Mouse (Mus musculus) hindbrain, embryonic 12.5 days (tissue): Measurements from ENCODE around the gene Tmem219. TPM values are rescaled to one million over a fixed set of nuclear protein-coding genes. Genes with fewer than 3 reads are reported as not detected.
A peak's percentile ranks its signal among the peaks of the same experiment; 100 is the strongest.

Experiments
- ATAC-seq: fragments of 200-750 bp; cut with Nextera tagmentation; 2 replicates; pipeline ENCODE4 v1.8.0; 2017; ENCODE audit warnings: moderate TSS enrichment; ENCODE audit not compliant: low FRiP score
- H3K27ac ChIP-seq: fragments of 300-500 bp; sonication (generic); 2 replicates; pipeline ENCODE4 v1.5.1; 2016; ENCODE audit warnings: mild to moderate bottlenecking
- H3K27me3 ChIP-seq: fragments of 300-500 bp; sonication (generic); 2 replicates; pipeline ENCODE4 v1.6.1; 2016; ENCODE audit warnings: mild to moderate bottlenecking
- H3K36me3 ChIP-seq: fragments of 300-500 bp; sonication (generic); 2 replicates; pipeline ENCODE4 v1.6.1; 2016; ENCODE audit warnings: mild to moderate bottlenecking
- H3K4me1 ChIP-seq: fragments of 300-500 bp; sonication (generic); 2 replicates; pipeline ENCODE4 v1.6.1; 2016
- H3K4me2 ChIP-seq: fragments of 300-500 bp; sonication (generic); replicated peaks from 2 replicates; pipeline ENCODE4 v1.6.1; 2016; ENCODE audit warnings: mild to moderate bottlenecking
- H3K4me3 ChIP-seq: fragments of 300-500 bp; sonication (generic); 2 replicates; pipeline ENCODE4 v1.5.1; 2016; ENCODE audit warnings: mild to moderate bottlenecking
- H3K9ac ChIP-seq: fragments of 300-500 bp; sonication (generic); 2 replicates; pipeline ENCODE4 v1.6.1; 2016; ENCODE audit warnings: mild to moderate bottlenecking, moderate library complexity
- H3K9me3 ChIP-seq: fragments of 300-500 bp; sonication (generic); replicated peaks from 2 replicates; pipeline ENCODE4 v1.6.1; 2016; ENCODE audit warnings: mild to moderate bottlenecking
- WGBS: fragments of 180-500 bp; shearing (Covaris S2); methylation state at CpG from one replicate; pipeline ENCODE4 v1.1.7; 2016; 5-methylcytosine and 5-hydroxymethylcytosine counted together
- polyA plus RNA-seq: library from polyadenylated mRNA; unstranded; fragments of >200 nt; fragmentation: Nextera tagmentation; extraction: Ambion mirVana; gene quantifications from 2 replicates; pipeline ENCODE4 v1.2.1, GENCODE M21; 2016

Tmem219 gene
- polyA plus RNA-seq, 1 experiment from 2014 or later, result 23.0 TPM

GRCm38 (mm10) chr7:126855641-126856040 is 67.1 kb downstream of the Tmem219 start:
- peak overlapping the region; percentile 35 for H3K9ac ChIP-seq
- no peak overlapping the region for H3K4me2 ChIP-seq
- H3K27me3 ChIP-seq, result peaks cover 4% of the 10 kb centered on the region
- peaks cover 76% of the 10 kb centered on the region for H3K36me3 ChIP-seq
- ATAC-seq, result no peak
- 81% methylated on average over 3 of the region's 3 CpGs for WGBS
- no peaks in the 10 kb centered on the region for H3K9me3 ChIP-seq
- H3K27ac ChIP-seq, result no peak overlapping the region
- 0 out of 2 replicates have a peak, but pooled peaks cover 3% of the 10 kb centered on the region for H3K4me1 ChIP-seq
- no peak overlapping the region for H3K4me3 ChIP-seq

DNA sequence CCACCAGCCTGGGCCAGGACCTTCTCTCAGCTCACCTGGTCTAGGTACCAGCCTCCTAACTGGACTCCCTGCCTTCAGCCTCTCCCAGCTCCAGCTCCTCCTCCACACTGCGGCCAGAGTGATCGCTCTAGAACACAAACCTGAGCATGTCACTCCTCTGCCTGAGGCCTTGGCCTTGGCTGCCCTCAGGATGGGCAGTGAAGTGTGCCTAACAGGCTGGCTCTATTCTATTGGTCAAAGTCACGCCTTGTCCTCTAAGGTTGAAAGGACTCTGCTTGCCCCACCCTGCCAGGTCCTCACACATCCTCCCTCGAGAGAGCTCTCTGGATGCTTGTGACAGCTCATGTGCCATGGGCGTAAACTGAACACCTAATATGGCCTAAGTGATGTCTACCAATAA is 69.3 kb downstream of the Tmem219 start:
- Histone ChIP-seq H3K9ac (no peak overlapping the region), H3K27ac (no peak overlapping the region), H3K4me1 (peaks cover 10% of the 10 kb centered on the region), H3K27me3 (peaks cover 26% of the 10 kb centered on the region), H3K9me3 (no peaks in the 10 kb centered on the region), H3K36me3 (peaks cover 66% of the 10 kb centered on the region), H3K4me2 (no peak overlapping the region), H3K4me3 (no peak overlapping the region)
- ATAC-seq, result no peak
- 90% methylated on average over 5 of the region's 5 CpGs for WGBS

DNA sequence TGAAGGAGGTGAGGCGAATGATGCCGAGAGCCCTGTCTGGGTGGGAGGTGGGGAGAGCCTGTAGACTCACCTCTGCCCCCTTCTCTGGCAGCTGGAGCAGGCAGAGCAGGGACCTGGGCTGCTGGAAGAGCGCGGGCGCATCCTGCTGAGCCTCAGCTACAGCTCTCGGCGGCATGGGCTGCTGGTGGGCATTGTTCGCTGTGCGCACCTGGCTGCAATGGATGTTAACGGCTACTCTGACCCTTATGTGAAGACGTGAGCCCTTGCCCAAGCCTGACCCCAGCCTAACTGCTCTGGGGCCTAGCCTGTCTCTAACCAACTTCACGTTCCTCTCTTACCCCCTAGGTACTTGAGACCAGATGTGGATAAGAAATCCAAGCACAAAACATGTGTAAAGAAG is 71.5 kb downstream of the Tmem219 start:
- no peaks in the 10 kb centered on the region for H3K9me3 ChIP-seq
- no peak overlapping the region for H3K27ac ChIP-seq
- H3K27me3 ChIP-seq, result peaks cover 44% of the 10 kb centered on the region
- H3K4me2 ChIP-seq, result no peak overlapping the region
- no peak for ATAC-seq
- H3K4me3 ChIP-seq, result no peak overlapping the region
- H3K4me1 ChIP-seq, result peaks cover 23% of the 10 kb centered on the region
- WGBS, result 35% methylated on average over 12 of the region's 12 CpGs
- no peak overlapping the region for H3K9ac ChIP-seq
- peaks cover 46% of the 10 kb centered on the region for H3K36me3 ChIP-seq

GRCm38 (mm10) chr7:126850161-126850560 is 72.6 kb downstream of the Tmem219 start:
- Histone ChIP-seq H3K4me2 (no peak overlapping the region), H3K36me3 (peaks cover 36% of the 10 kb centered on the region), H3K4me3 (no peak overlapping the region), H3K27me3 (peaks cover 44% of the 10 kb centered on the region), H3K9ac (no peak overlapping the region), H3K27ac (no peak overlapping the region), H3K4me1 (peaks cover 23% of the 10 kb centered on the region), H3K9me3 (no peaks in the 10 kb centered on the region)
- no peak for ATAC-seq
- 86% methylated on average over 6 of the region's 6 CpGs for WGBS

DNA sequence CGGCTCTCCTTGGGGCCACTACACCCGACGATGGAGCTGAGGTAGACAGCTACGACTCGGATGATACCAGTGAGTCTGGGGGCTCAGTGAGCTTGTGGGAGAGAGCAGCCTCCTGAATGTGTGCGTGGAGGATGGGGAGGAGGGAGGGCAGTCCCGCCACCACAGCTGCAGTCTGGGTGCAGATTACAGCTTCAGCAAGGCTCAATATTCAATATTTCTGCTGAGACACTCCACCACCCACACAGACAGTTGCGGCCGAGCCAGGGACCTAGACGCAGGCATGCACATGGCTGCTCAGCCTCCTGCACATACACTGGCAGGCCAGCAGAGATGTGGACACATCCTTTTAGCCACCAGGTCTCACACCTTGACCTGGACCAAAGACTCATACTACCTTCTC is 73.9 kb downstream of the Tmem219 start:
- Histone ChIP-seq H3K9me3 (no peaks in the 10 kb centered on the region), H3K27me3 (peaks cover 44% of the 10 kb centered on the region), H3K36me3 (peaks cover 23% of the 10 kb centered on the region), H3K4me2 (peak overlapping the region; percentile 100), H3K9ac (peak overlapping the region; percentile 78), H3K4me3 (peak overlapping the region; percentile 59), H3K4me1 (peaks cover 23% of the 10 kb centered on the region), H3K27ac (no peak overlapping the region)
- no peak; the same call in 1 of the 2 replicates for ATAC-seq
- 25% methylated on average over 10 of the region's 10 CpGs for WGBS

GRCm38 (mm10) chr7:126847421-126848398 is 75.0 kb downstream of the Tmem219 start:
- Histone ChIP-seq H3K4me3 (peak overlapping the region; percentile 59), H3K27ac (no peak overlapping the region), H3K27me3 (peaks cover 44% of the 10 kb centered on the region), H3K4me2 (peak overlapping the region; percentile 100), H3K36me3 (peaks cover 12% of the 10 kb centered on the region), H3K9me3 (no peaks in the 10 kb centered on the region), H3K4me1 (peaks cover 23% of the 10 kb centered on the region), H3K9ac (peak overlapping the region; percentile 78)
- WGBS, result under 1% methylated on average over 60 of the region's 74 CpGs
- peak; percentile 53 for ATAC-seq

- peak within 1 kb of the TSS; percentile 59 for H3K4me3 ChIP-seq
- H3K4me1 ChIP-seq, result peaks cover 23% of the 10 kb centered on the region
- H3K9me3 ChIP-seq, result no peaks in the 10 kb centered on the region
- peaks cover 44% of the 10 kb centered on the region for H3K27me3 ChIP-seq
- H3K9ac ChIP-seq, result peak within 1 kb of the TSS; percentile 78
- H3K4me2 ChIP-seq, result peak within 1 kb of the TSS; percentile 100
- WGBS, result 20% methylated on average over 4 of the region's 4 CpGs
- H3K36me3 ChIP-seq, result peaks cover 6% of the 10 kb centered on the region
- no peak within 1 kb of the TSS for H3K27ac ChIP-seq
- no peak for ATAC-seq
These were observed 75.6 kb downstream of the Tmem219 start, which contains the start of gene Doc2a for GRCm38 (mm10) chr7:126847116-126847420. Gene Doc2a (plus strand): TSS chr7:126847416.

- H3K9me3 ChIP-seq, result no peaks in the 10 kb centered on the region
- H3K27ac ChIP-seq, result no peak overlapping the region
- no peaks in the 10 kb centered on the region for H3K36me3 ChIP-seq
- H3K4me2 ChIP-seq, result no peak overlapping the region
- no peak overlapping the region for H3K4me3 ChIP-seq
- 47% methylated on average over 2 of the region's 2 CpGs for WGBS
- H3K9ac ChIP-seq, result no peak overlapping the region
- no peak for ATAC-seq
- H3K27me3 ChIP-seq, result peaks cover 39% of the 10 kb centered on the region
- H3K4me1 ChIP-seq, result peaks cover 19% of the 10 kb centered on the region
These were observed 77.2 kb downstream of the Tmem219 start for GRCm38 (mm10) chr7:126845516-126845915.

DNA sequence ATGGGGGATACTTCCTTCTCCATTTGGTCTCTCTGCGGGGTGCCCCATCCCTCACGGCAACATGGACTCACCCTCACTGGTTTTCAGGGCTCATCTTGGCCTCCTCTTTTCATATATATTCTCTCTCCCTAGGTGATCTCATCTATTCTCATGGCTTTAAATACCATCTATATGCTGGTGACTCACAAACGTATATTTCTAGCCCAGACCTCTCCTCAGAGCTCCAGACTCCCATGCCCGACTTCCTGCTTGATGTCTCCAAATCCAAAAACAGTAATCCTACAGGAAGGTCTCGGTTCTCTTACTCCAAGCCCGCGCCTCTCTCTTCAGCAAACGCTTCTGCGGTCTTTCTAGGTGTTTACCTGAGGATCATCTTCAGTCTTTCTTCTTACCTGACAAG is 79.4 kb downstream of the Tmem219 start:
- peaks cover 17% of the 10 kb centered on the region for H3K27me3 ChIP-seq
- ATAC-seq, result no peak
- WGBS, result 78% methylated on average over 9 of the region's 9 CpGs

More for the DNA sequence above, 79.4 kb downstream of the Tmem219 start:
- Histone ChIP-seq H3K9me3 (no peaks in the 10 kb centered on the region), H3K4me1 (peaks cover 10% of the 10 kb centered on the region), H3K4me3 (no peak overlapping the region), H3K36me3 (no peaks in the 10 kb centered on the region), H3K4me2 (no peak overlapping the region), H3K9ac (no peak overlapping the region), H3K27ac (no peak overlapping the region)

Other genes starting within 250 kb of the Tmem219 start
- gene Sult1a1, start 246.5 kb downstream of the Tmem219 start, polyA plus RNA-seq, result 0.65 and 1.4 TPM in 2 replicates
- gene Bola2, start 227.5 kb downstream of the Tmem219 start, polyA plus RNA-seq, result 121 and 147 TPM in 2 replicates
- gene Slx1b, start 227.1 kb downstream of the Tmem219 start, polyA plus RNA-seq, result 15.3 and 17.1 TPM in 2 replicates
- gene Coro1a, start 215.1 kb downstream of the Tmem219 start, polyA plus RNA-seq, result 53.6 and 56.9 TPM in 2 replicates
- gene Mapk3, start 163.3 kb downstream of the Tmem219 start, polyA plus RNA-seq, result 63.6 and 67.8 TPM in 2 replicates
- gene Gdpd3, start 156.6 kb downstream of the Tmem219 start, polyA plus RNA-seq, result 1.4 TPM in 2 replicates
- gene Ypel3, start 146.0 kb downstream of the Tmem219 start, polyA plus RNA-seq, result 140 and 144 TPM in 2 replicates
- gene Tbx6, start 141.4 kb downstream of the Tmem219 start, polyA plus RNA-seq, result 0.48 and 1.1 TPM in 2 replicates
- gene Ppp4c, start 130.4 kb downstream of the Tmem219 start, polyA plus RNA-seq, result 286 and 294 TPM in 2 replicates
- 23.7 and 24.9 TPM in 2 replicates for gene Fam57b, start 125.2 kb downstream of the Tmem219 start, polyA plus RNA-seq
- not detected in 2 replicates for gene 4930451I11Rik, start 91.3 kb downstream of the Tmem219 start, polyA plus RNA-seq
- gene Doc2a, start 75.5 kb downstream of the Tmem219 start, polyA plus RNA-seq, result 4.3 and 4.4 TPM in 2 replicates
- gene Hirip3, start 60.9 kb downstream of the Tmem219 start, polyA plus RNA-seq, result 30.5 and 35.4 TPM in 2 replicates
- 89.0 and 92.6 TPM in 2 replicates for gene Ino80e, start 60.5 kb downstream of the Tmem219 start, polyA plus RNA-seq
- gene Taok2, start 38.2 kb downstream of the Tmem219 start, polyA plus RNA-seq, result 63.5 and 66.6 TPM in 2 replicates
- gene Kctd13, start 6.0 kb upstream of the Tmem219 start, polyA plus RNA-seq, result 58.1 and 59.3 TPM in 2 replicates
- gene Asphd1, start 26.7 kb upstream of the Tmem219 start, polyA plus RNA-seq, result 3.4 and 4.1 TPM in 2 replicates
- gene Sez6l2, start 27.6 kb upstream of the Tmem219 start, polyA plus RNA-seq, result 13.3 and 18.2 TPM in 2 replicates
- 87.8 and 93.5 TPM in 2 replicates for gene Cdipt, start 53.0 kb upstream of the Tmem219 start, polyA plus RNA-seq
- 0.92 and 1.4 TPM in 2 replicates for gene Cdiptos, start 53.2 kb upstream of the Tmem219 start, polyA plus RNA-seq
- gene Mvp, start 91.7 kb upstream of the Tmem219 start, polyA plus RNA-seq, result 6.8 and 7.2 TPM in 2 replicates
- 0.72 and 1.3 TPM in 2 replicates for gene Pagr1b, start 93.6 kb upstream of the Tmem219 start, polyA plus RNA-seq
- 46.6 and 51.6 TPM in 2 replicates for gene Pagr1a, start 94.4 kb upstream of the Tmem219 start, polyA plus RNA-seq
- 63.8 and 69.6 TPM in 2 replicates for gene Gm42742, start 98.2 kb upstream of the Tmem219 start, polyA plus RNA-seq
- 7.1 and 9.6 TPM in 2 replicates for gene Prrt2, start 98.3 kb upstream of the Tmem219 start, polyA plus RNA-seq
- 117 and 119 TPM in 2 replicates for gene Maz, start 104.1 kb upstream of the Tmem219 start, polyA plus RNA-seq
- 85.3 and 86.9 TPM in 2 replicates for gene Kif22, start 119.6 kb upstream of the Tmem219 start, polyA plus RNA-seq
- gene Zg16, start 164.4 kb upstream of the Tmem219 start, polyA plus RNA-seq, result not detected in 2 replicates
- 1.0 and 1.2 TPM in 2 replicates for gene AI467606, start 168.4 kb upstream of the Tmem219 start, polyA plus RNA-seq
- 0.80 and 1.9 TPM in 2 replicates for gene Qprt, start 199.3 kb upstream of the Tmem219 start, polyA plus RNA-seq
- not detected in 2 replicates for gene Spn, start 214.9 kb upstream of the Tmem219 start, polyA plus RNA-seq